Mouse (Mus musculus) embryonic facial prominence, embryonic 15.5 days (tissue): ENCODE data around the gene Runx3. TPM values are rescaled to one million over a fixed set of nuclear protein-coding genes. Genes with fewer than 3 reads are reported as not detected.

ENCODE experiments used
- ATAC-seq: fragments of 200-750 bp; cut with Nextera tagmentation; 2 replicates; pipeline ENCODE4 v1.8.0; 2017; ENCODE audit warnings: low read depth, moderate TSS enrichment; ENCODE audit not compliant: insufficient number of reproducible peaks, low FRiP score, low TSS enrichment
- H3K27ac ChIP-seq: fragments of 300-500 bp; sonication (generic); replicated peaks from 2 replicates; pipeline ENCODE4 v1.5.1; 2015; ENCODE audit warnings: mild to moderate bottlenecking, inconsistent platforms
- H3K27me3 ChIP-seq: fragments of 300-500 bp; sonication (generic); 2 replicates; pipeline ENCODE4 v1.6.1; 2015; ENCODE audit warnings: inconsistent platforms
- H3K36me3 ChIP-seq: fragments of 300-500 bp; sonication (generic); 2 replicates; pipeline ENCODE4 v1.6.1; 2015; ENCODE audit warnings: mild to moderate bottlenecking, inconsistent platforms
- H3K4me1 ChIP-seq: fragments of 300-500 bp; sonication (generic); 2 replicates; pipeline ENCODE4 v1.6.1; 2015; ENCODE audit warnings: inconsistent platforms
- H3K4me2 ChIP-seq: fragments of 300-500 bp; sonication (generic); replicated peaks from 2 replicates; pipeline ENCODE4 v1.6.1; 2015; ENCODE audit warnings: mild to moderate bottlenecking, inconsistent platforms
- H3K4me3 ChIP-seq: fragments of 300-500 bp; sonication (generic); replicated peaks from 2 replicates; pipeline ENCODE4 v1.5.1; 2015; ENCODE audit warnings: mild to moderate bottlenecking, inconsistent platforms
- H3K9ac ChIP-seq: fragments of 300-500 bp; sonication (generic); 2 replicates; pipeline ENCODE4 v1.6.1; 2015; ENCODE audit warnings: inconsistent platforms
- H3K9me3 ChIP-seq: fragments of 300-500 bp; sonication (generic); replicated peaks from 2 replicates; pipeline ENCODE4 v1.6.1; 2016; ENCODE audit warnings: inconsistent platforms
- WGBS: fragments of 180-500 bp; shearing (Covaris S2); methylation state at CpG from one replicate; pipeline ENCODE4 v1.1.7; 2015; 5-methylcytosine and 5-hydroxymethylcytosine counted together
- polyA plus RNA-seq: library from polyadenylated mRNA; unstranded; fragments of >200 nt; fragmentation: Nextera tagmentation; extraction: Ambion mirVana; gene quantifications from 2 replicates; pipeline ENCODE4 v1.2.1, GENCODE M21; 2015

Gene Runx3
- polyA plus RNA-seq, 1 experiment from 2014 or later = 3.2 TPM

GRCm38 (mm10) chr4:135132797-135133196, 12.3 kb downstream of the Runx3 start:
- ATAC-seq = no peak
- no peak overlapping the region for H3K27ac ChIP-seq
- no peaks in the 10 kb centered on the region for H3K36me3 ChIP-seq
- H3K9ac ChIP-seq = no peak overlapping the region
- peaks cover 25% of the 10 kb centered on the region for H3K27me3 ChIP-seq
- H3K4me2 ChIP-seq = no peak overlapping the region
- no peak overlapping the region for H3K4me3 ChIP-seq
- no peaks in the 10 kb centered on the region for H3K9me3 ChIP-seq
- 75% methylated on average over 12 of the region's 12 CpGs for WGBS
- H3K4me1 ChIP-seq = peaks cover 12% of the 10 kb centered on the region

GRCm38 (mm10) chr4:135133711-135134110, 13.3 kb downstream of the Runx3 start:
- 61% methylated on average over 4 of the region's 4 CpGs for WGBS
- Histone ChIP-seq H3K4me2 (no peak overlapping the region), H3K4me3 (no peak overlapping the region), H3K9ac (no peak overlapping the region), H3K27me3 (peaks cover 34% of the 10 kb centered on the region), H3K36me3 (no peaks in the 10 kb centered on the region), H3K27ac (no peak overlapping the region), H3K9me3 (no peaks in the 10 kb centered on the region), H3K4me1 (peaks cover 10% of the 10 kb centered on the region)
- ATAC-seq = no peak

- WGBS = 81% methylated on average over 6 of the region's 6 CpGs
- no peaks in the 10 kb centered on the region for H3K36me3 ChIP-seq
- H3K27me3 ChIP-seq = peaks cover 49% of the 10 kb centered on the region
- H3K4me2 ChIP-seq = no peak overlapping the region
- H3K4me3 ChIP-seq = no peak overlapping the region
- H3K27ac ChIP-seq = no peak overlapping the region
- H3K9me3 ChIP-seq = no peaks in the 10 kb centered on the region
- H3K4me1 ChIP-seq = peaks cover 2% of the 10 kb centered on the region; the same call in 1 of the 2 replicates
- ATAC-seq = no peak
- no peak overlapping the region for H3K9ac ChIP-seq
Observed at GRCm38 (mm10) chr4:135135331-135135730, 14.9 kb downstream of the Runx3 start.

GRCm38 (mm10) chr4:135136202-135136601, 15.8 kb downstream of the Runx3 start:
- H3K4me1 ChIP-seq = peaks cover 11% of the 10 kb centered on the region
- H3K36me3 ChIP-seq = no peaks in the 10 kb centered on the region
- no peak overlapping the region for H3K9ac ChIP-seq
- no peak overlapping the region for H3K4me3 ChIP-seq
- no peaks in the 10 kb centered on the region for H3K9me3 ChIP-seq
- no peak overlapping the region for H3K27ac ChIP-seq
- peaks cover 54% of the 10 kb centered on the region for H3K27me3 ChIP-seq
- no peak overlapping the region for H3K4me2 ChIP-seq
- WGBS = 62% methylated on average over 8 of the region's 8 CpGs
- ATAC-seq = no peak

- peaks cover 15% of the 10 kb centered on the region for H3K4me1 ChIP-seq
- no peak overlapping the region for H3K9ac ChIP-seq
- no peak overlapping the region for H3K4me3 ChIP-seq
- WGBS = 47% methylated on average over 10 of the region's 10 CpGs
- no peak overlapping the region for H3K27ac ChIP-seq
- H3K27me3 ChIP-seq = peaks cover 58% of the 10 kb centered on the region
- no peaks in the 10 kb centered on the region for H3K36me3 ChIP-seq
- no peak for ATAC-seq
- no peaks in the 10 kb centered on the region for H3K9me3 ChIP-seq
- no peak overlapping the region for H3K4me2 ChIP-seq
Observed at GRCm38 (mm10) chr4:135136612-135137011, 16.2 kb downstream of the Runx3 start.

GRCm38 (mm10) chr4:135140647-135141515, 20.4 kb downstream of the Runx3 start:
- Histone ChIP-seq H3K9ac (no peak overlapping the region), H3K4me2 (peak overlapping the region; percentile 13), H3K4me3 (0 out of 2 replicates have a peak overlapping the region, but pooled peaks have one; percentile 9), H3K27me3 (peaks cover 94% of the 10 kb centered on the region), H3K27ac (no peak overlapping the region), H3K36me3 (no peaks in the 10 kb centered on the region), H3K9me3 (no peaks in the 10 kb centered on the region), H3K4me1 (peaks cover 17% of the 10 kb centered on the region)
- no peak for ATAC-seq
- WGBS = 5% methylated on average over 25 of the region's 25 CpGs

- no peaks in the 10 kb centered on the region for H3K36me3 ChIP-seq
- H3K9ac ChIP-seq = no peak overlapping the region
- no peak overlapping the region for H3K27ac ChIP-seq
- 5% methylated on average over 13 of the region's 13 CpGs for WGBS
- H3K9me3 ChIP-seq = no peaks in the 10 kb centered on the region
- ATAC-seq = no peak
- peaks cover 26% of the 10 kb centered on the region for H3K4me1 ChIP-seq
- no peak overlapping the region for H3K4me2 ChIP-seq
- no peak overlapping the region for H3K4me3 ChIP-seq
- H3K27me3 ChIP-seq = peaks cover 93% of the 10 kb centered on the region
Observed at GRCm38 (mm10) chr4:135141720-135142119, 21.3 kb downstream of the Runx3 start.

- H3K27ac ChIP-seq = peak overlapping the region; percentile 79
- WGBS = 7% methylated on average over 15 of the region's 15 CpGs
- H3K4me1 ChIP-seq = peaks cover 29% of the 10 kb centered on the region
- ATAC-seq = 0 out of 2 replicates have a peak, but pooled peaks have one; percentile 36
- no peaks in the 10 kb centered on the region for H3K36me3 ChIP-seq
- H3K4me3 ChIP-seq = 0 out of 2 replicates have a peak overlapping the region, but pooled peaks have one; percentile 11
- no peaks in the 10 kb centered on the region for H3K9me3 ChIP-seq
- H3K9ac ChIP-seq = no peak overlapping the region
- H3K27me3 ChIP-seq = peaks cover 96% of the 10 kb centered on the region
- peak overlapping the region; percentile 28; the same call in 1 of the 2 replicates for H3K4me2 ChIP-seq
Observed at GRCm38 (mm10) chr4:135146734-135147133, 26.3 kb downstream of the Runx3 start.

- Histone ChIP-seq H3K4me1 (peaks cover 47% of the 10 kb centered on the region), H3K27me3 (peaks cover 95% of the 10 kb centered on the region), H3K36me3 (no peaks in the 10 kb centered on the region), H3K4me3 (no peak overlapping the region), H3K9ac (no peak overlapping the region), H3K4me2 (no peak overlapping the region), H3K27ac (no peak overlapping the region), H3K9me3 (no peaks in the 10 kb centered on the region)
- WGBS = 22% methylated on average over 7 of the region's 7 CpGs
- no peak for ATAC-seq
Observed at GRCm38 (mm10) chr4:135148660-135149059, 28.2 kb downstream of the Runx3 start.

- H3K9me3 ChIP-seq = no peaks in the 10 kb centered on the region
- no peak overlapping the region; the same call in 1 of the 2 replicates for H3K4me2 ChIP-seq
- H3K36me3 ChIP-seq = no peaks in the 10 kb centered on the region
- no peak overlapping the region for H3K27ac ChIP-seq
- WGBS = 12% methylated on average over 32 of the region's 32 CpGs
- no peak overlapping the region for H3K9ac ChIP-seq
- no peak overlapping the region; the same call in 1 of the 2 replicates for H3K4me3 ChIP-seq
- ATAC-seq = no peak
- H3K4me1 ChIP-seq = peaks cover 55% of the 10 kb centered on the region
- H3K27me3 ChIP-seq = peaks cover 95% of the 10 kb centered on the region
Observed at GRCm38 (mm10) chr4:135150031-135150801, 29.8 kb downstream of the Runx3 start.
